Mouse (Mus musculus) heart, postnatal 4 days (tissue): ENCODE data around the gene Kctd3. TPM values are rescaled to one million over a fixed set of nuclear protein-coding genes. Genes with fewer than 3 reads are reported as not detected.

ENCODE experiments used
- DNase-seq: peaks from one replicate; pipeline ENCODE4 v3.0.0; 2021
- total RNA-seq, 2 experiments: library from RNA; stranded (reverse); gene quantifications; 2 replicates each; pipeline ENCODE4 v1.2.3; 2021

Kctd3 gene
- total RNA-seq, 2 experiments from 2014 or later: 34.9 to 41.4 TPM

- DNase-seq: no peak
Measured at GRCm38 (mm10) chr1:189007980-189008324, 311 bp upstream of the Kctd3 start.

GRCm38 (mm10) chr1:189006826-189007225 lies 815 bp downstream of the Kctd3 start:
- DNase-seq: no peak

GRCm38 (mm10) chr1:189006267-189006666 lies 1.4 kb downstream of the Kctd3 start:
- DNase-seq: no peak

GRCm38 (mm10) chr1:189004774-189005173 lies 2.9 kb downstream of the Kctd3 start:
- DNase-seq: no peak

GRCm38 (mm10) chr1:189001815-189002214 lies 5.8 kb downstream of the Kctd3 start:
- no peak for DNase-seq

- DNase-seq: no peak
Measured at GRCm38 (mm10) chr1:188999981-189000380, 7.7 kb downstream of the Kctd3 start.

GRCm38 (mm10) chr1:188997921-188998320 lies 9.7 kb downstream of the Kctd3 start:
- no peak for DNase-seq

- DNase-seq: peak; percentile 29
Measured at GRCm38 (mm10) chr1:188993218-188993617, 14.4 kb downstream of the Kctd3 start.

GRCm38 (mm10) chr1:188980050-188980449 lies 27.6 kb downstream of the Kctd3 start:
- DNase-seq: peak; percentile 74

GRCm38 (mm10) chr1:188973926-188974325 lies 33.7 kb downstream of the Kctd3 start:
- DNase-seq: no peak

GRCm38 (mm10) chr1:188973078-188973477 lies 34.6 kb downstream of the Kctd3 start:
- no peak for DNase-seq

GRCm38 (mm10) chr1:188952501-188952900 lies 55.1 kb downstream of the Kctd3 start:
- no peak for DNase-seq

- DNase-seq: no peak
Measured at GRCm38 (mm10) chr1:188951091-188951490, 56.5 kb downstream of the Kctd3 start.

- DNase-seq: no peak
Measured at GRCm38 (mm10) chr1:188948276-188948675, 59.4 kb downstream of the Kctd3 start.

- DNase-seq: peak; percentile 17
Measured at GRCm38 (mm10) chr1:188947794-188948193, 59.8 kb downstream of the Kctd3 start.

GRCm38 (mm10) chr1:188946849-188947248 lies 60.8 kb downstream of the Kctd3 start:
- DNase-seq: no peak

- DNase-seq: no peak
Measured at GRCm38 (mm10) chr1:188945326-188945725, 62.3 kb downstream of the Kctd3 start.

GRCm38 (mm10) chr1:188937246-188937780 lies 70.3 kb downstream of the Kctd3 start:
- no peak for DNase-seq
